Mouse (Mus musculus) stomach, embryonic 16.5 days (tissue): ENCODE data around the gene Slc16a5. TPM values are rescaled to one million over a fixed set of nuclear protein-coding genes. Genes with fewer than 3 reads are reported as not detected.
A peak's percentile ranks its signal among the peaks of the same experiment; 100 is the strongest.

Experiments used
- ATAC-seq: fragments of 200-750 bp; cut with Nextera tagmentation; 2 replicates; pipeline ENCODE4 v1.8.0; 2017; ENCODE audit warnings: moderate number of reproducible peaks, moderate TSS enrichment; ENCODE audit not compliant: insufficient read depth, low FRiP score
- H3K27ac ChIP-seq: fragments of 300-500 bp; sonication (generic); 2 replicates; pipeline ENCODE4 v1.5.1; 2014; ENCODE audit warnings: low read length
- H3K27me3 ChIP-seq: fragments of 300-500 bp; sonication (generic); 2 replicates; pipeline ENCODE4 v1.6.1; 2014; ENCODE audit warnings: low read length, control low read depth, mixed read lengths; ENCODE audit not compliant: control insufficient read depth, insufficient read depth
- H3K36me3 ChIP-seq: fragments of 300-500 bp; sonication (generic); 2 replicates; pipeline ENCODE4 v1.6.1; 2014; ENCODE audit warnings: low read length; ENCODE audit not compliant: control insufficient read depth, insufficient read depth
- H3K4me1 ChIP-seq: fragments of 300-500 bp; sonication (generic); 2 replicates; pipeline ENCODE4 v1.6.1; 2014; ENCODE audit warnings: low read length, control low read depth, mixed read lengths; ENCODE audit not compliant: control insufficient read depth, insufficient read depth
- H3K4me2 ChIP-seq: fragments of 300-500 bp; sonication (generic); 2 replicates; pipeline ENCODE4 v1.6.1; 2014; ENCODE audit warnings: low read depth, low read length, mixed read lengths
- H3K4me3 ChIP-seq: fragments of 300-500 bp; sonication (generic); replicated peaks from 2 replicates; pipeline ENCODE4 v1.5.1; 2014; ENCODE audit warnings: mild to moderate bottlenecking, low read length
- H3K9ac ChIP-seq: fragments of 300-500 bp; sonication (generic); 2 replicates; pipeline ENCODE4 v1.6.1; 2014; ENCODE audit warnings: low read length
- H3K9me3 ChIP-seq: fragments of 300-500 bp; sonication (generic); replicated peaks from 2 replicates; pipeline ENCODE4 v1.6.1; 2016; ENCODE audit warnings: low read length, control low read depth; ENCODE audit not compliant: control insufficient read depth
- WGBS: fragments of 180-500 bp; shearing (Covaris S2); extraction: QIAGEN DNeasy Blood & Tissue Kit; methylation state at CpG from one replicate; pipeline ENCODE4 v1.1.7; 2014; 5-methylcytosine and 5-hydroxymethylcytosine counted together
- polyA plus RNA-seq: library from polyadenylated mRNA; unstranded; fragments of >200 nt; fragmentation: Nextera tagmentation; extraction: Ambion mirVana; gene quantifications from 2 replicates; pipeline ENCODE4 v1.2.1, GENCODE M21; 2015

Gene Slc16a5
- 2.8 and 3.7 TPM in 2 replicates for polyA plus RNA-seq

- Histone ChIP-seq H3K9me3 (no peaks in the 10 kb centered on the region), H3K4me2 (0 out of 2 replicates have a peak within 1 kb of the TSS, but pooled peaks have one; percentile 16), H3K9ac (no peak within 1 kb of the TSS; the same call in 1 of the 2 replicates), H3K36me3 (no peaks in the 10 kb centered on the region), H3K4me3 (no peak within 1 kb of the TSS; the same call in 1 of the 2 replicates), H3K4me1 (peaks cover 6% of the 10 kb centered on the region; the same call in 1 of the 2 replicates), H3K27me3 (no peaks in the 10 kb centered on the region), H3K27ac (no peak within 1 kb of the TSS)
- ATAC-seq = peak; percentile 19; the same call in 1 of the 2 replicates
- 66% methylated on average over 16 of the region's 16 CpGs for WGBS
Measured at GRCm38 (mm10) chr11:115462243-115462891, at the start of gene Slc16a5. Slc16a5 (plus strand) TSS chr11:115462474.

- H3K36me3 ChIP-seq = 0 out of 2 replicates have a peak, but pooled peaks cover 9% of the 10 kb centered on the region
- under 1% methylated on average over 56 of the region's 56 CpGs for WGBS
- peak within 1 kb of the TSS; percentile 80 for H3K4me2 ChIP-seq
- peak; percentile 98 for ATAC-seq
- no peaks in the 10 kb centered on the region for H3K9me3 ChIP-seq
- H3K4me1 ChIP-seq = peaks cover 18% of the 10 kb centered on the region
- H3K27me3 ChIP-seq = no peaks in the 10 kb centered on the region
- H3K27ac ChIP-seq = peak within 1 kb of the TSS; percentile 85
- H3K9ac ChIP-seq = peak within 1 kb of the TSS; percentile 99
- H3K4me3 ChIP-seq = peak within 1 kb of the TSS; percentile 79
Measured at GRCm38 (mm10) chr11:115419531-115420237, 42.6 kb upstream of the Slc16a5 start, which contains the start of the genes Atp5h and Kctd2. Atp5h (minus strand) TSS chr11:115419962. Kctd2 (plus strand) TSS chr11:115420128.

- peak overlapping the region; percentile 79 for H3K4me3 ChIP-seq
- H3K36me3 ChIP-seq = 0 out of 2 replicates have a peak, but pooled peaks cover 3% of the 10 kb centered on the region
- ATAC-seq = peak; percentile 65
- peak overlapping the region; percentile 78 for H3K4me2 ChIP-seq
- peak overlapping the region; percentile 85 for H3K27ac ChIP-seq
- no peaks in the 10 kb centered on the region for H3K9me3 ChIP-seq
- 1% methylated on average over 45 of the region's 45 CpGs for WGBS
- H3K9ac ChIP-seq = peak overlapping the region; percentile 99
- peaks cover 18% of the 10 kb centered on the region for H3K4me1 ChIP-seq
- H3K27me3 ChIP-seq = no peaks in the 10 kb centered on the region
Measured at GRCm38 (mm10) chr11:115420336-115421190, 41.7 kb upstream of the Slc16a5 start.

- 48% methylated on average over 1 of the region's 1 CpGs for WGBS
- H3K4me2 ChIP-seq = peak overlapping the region; percentile 78
- H3K27ac ChIP-seq = no peak overlapping the region
- H3K27me3 ChIP-seq = no peaks in the 10 kb centered on the region
- H3K9ac ChIP-seq = peak overlapping the region; percentile 99; the same call in 1 of the 2 replicates
- no peak for ATAC-seq
- no peaks in the 10 kb centered on the region for H3K9me3 ChIP-seq
- peaks cover 18% of the 10 kb centered on the region for H3K4me1 ChIP-seq
- no peaks in the 10 kb centered on the region for H3K36me3 ChIP-seq
- H3K4me3 ChIP-seq = no peak overlapping the region
Measured at GRCm38 (mm10) chr11:115421328-115421727, 40.9 kb upstream of the Slc16a5 start.

- Histone ChIP-seq H3K9me3 (no peaks in the 10 kb centered on the region), H3K27me3 (no peaks in the 10 kb centered on the region), H3K4me2 (no peak overlapping the region), H3K27ac (no peak overlapping the region), H3K9ac (no peak overlapping the region), H3K4me1 (peaks cover 18% of the 10 kb centered on the region), H3K4me3 (no peak overlapping the region), H3K36me3 (peaks cover 4% of the 10 kb centered on the region)
- ATAC-seq = no peak
- 87% methylated on average over 16 of the region's 16 CpGs for WGBS
Measured at GRCm38 (mm10) chr11:115421972-115422371, 40.3 kb upstream of the Slc16a5 start.

GRCm38 (mm10) chr11:115423091-115423490, 39.2 kb upstream of the Slc16a5 start:
- Histone ChIP-seq H3K4me2 (no peak overlapping the region), H3K27me3 (no peaks in the 10 kb centered on the region), H3K4me1 (peaks cover 18% of the 10 kb centered on the region), H3K36me3 (peaks cover 5% of the 10 kb centered on the region), H3K27ac (no peak overlapping the region), H3K4me3 (no peak overlapping the region), H3K9ac (no peak overlapping the region), H3K9me3 (no peaks in the 10 kb centered on the region)
- WGBS = 78% methylated on average over 3 of the region's 3 CpGs
- ATAC-seq = no peak

GRCm38 (mm10) chr11:115424666-115425065, 37.6 kb upstream of the Slc16a5 start:
- whole genome bisulfite sequencing = 87% methylated on average over 7 of the region's 7 CpGs
- Histone ChIP-seq H3K9me3 (no peaks in the 10 kb centered on the region), H3K4me3 (no peak overlapping the region), H3K9ac (no peak overlapping the region), H3K27ac (no peak overlapping the region), H3K27me3 (no peaks in the 10 kb centered on the region), H3K36me3 (peaks cover 5% of the 10 kb centered on the region), H3K4me1 (peaks cover 12% of the 10 kb centered on the region), H3K4me2 (no peak overlapping the region)
- ATAC-seq = no peak

- no peak overlapping the region for H3K4me3 ChIP-seq
- H3K9ac ChIP-seq = no peak overlapping the region
- H3K36me3 ChIP-seq = peaks cover 7% of the 10 kb centered on the region
- no peak for ATAC-seq
- no peak overlapping the region for H3K4me2 ChIP-seq
- no peaks in the 10 kb centered on the region for H3K9me3 ChIP-seq
- 93% methylated on average over 6 of the region's 6 CpGs for WGBS
- peaks cover 12% of the 10 kb centered on the region for H3K4me1 ChIP-seq
- no peaks in the 10 kb centered on the region for H3K27me3 ChIP-seq
- no peak overlapping the region for H3K27ac ChIP-seq
Measured at GRCm38 (mm10) chr11:115425671-115426070, 36.6 kb upstream of the Slc16a5 start.
